Mouse (Mus musculus): Measurements from ENCODE around the gene Xpnpep1.

The Xpnpep1 gene

GRCm38 (mm10) chr19:53030279-53030678 lies 9.7 kb downstream of the Xpnpep1 start:
- DNase-seq (ENCODE audit: low spot score), result no peak

DNA sequence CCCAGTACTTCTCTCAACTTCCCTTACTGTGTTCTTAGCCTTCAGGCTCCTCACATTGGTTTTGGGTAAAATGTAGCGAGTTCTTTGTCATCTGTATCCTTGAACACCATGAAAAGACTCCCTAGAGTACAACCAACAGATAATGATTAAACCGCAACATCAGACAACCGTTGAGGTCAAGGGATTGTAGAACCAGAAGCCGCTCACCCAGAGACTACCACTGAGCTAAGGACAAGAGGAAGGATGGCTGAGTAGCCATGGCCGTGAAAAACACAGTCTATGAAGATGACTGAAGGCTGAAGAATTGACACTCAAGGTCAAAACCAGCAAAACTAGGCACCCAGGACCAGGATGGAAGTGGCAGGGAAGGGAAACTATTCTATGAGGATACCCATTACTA lies 10.3 kb downstream of the Xpnpep1 start:
- DNase-seq (ENCODE audit: low spot score), result no peak

- DNase-seq (ENCODE audit: low spot score), result no peak
These were observed 11.0 kb downstream of the Xpnpep1 start for GRCm38 (mm10) chr19:53029045-53029444.

DNA sequence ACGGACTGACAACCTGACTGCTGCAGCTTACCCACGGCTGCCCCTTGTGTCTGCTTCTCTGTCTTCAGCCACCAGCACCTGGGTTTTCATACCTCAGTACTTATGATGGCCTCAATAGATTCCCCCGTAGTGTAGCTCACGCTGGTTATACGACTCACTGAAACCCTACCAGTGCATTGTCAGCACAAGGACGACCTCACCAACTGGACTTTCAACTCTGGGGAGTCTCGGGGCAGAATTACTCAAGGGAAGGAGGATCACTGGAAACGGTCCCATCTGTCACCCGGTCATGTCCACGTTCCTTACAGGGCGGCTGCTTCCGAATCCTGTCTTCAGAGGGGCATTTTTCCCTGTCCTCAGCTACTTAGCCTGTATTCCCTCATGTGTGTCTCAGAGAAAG lies 11.8 kb downstream of the Xpnpep1 start:
- DNase-seq (ENCODE audit: low spot score), result no peak

- DNase-seq (ENCODE audit: low spot score), result no peak
These were observed 16.8 kb downstream of the Xpnpep1 start for GRCm38 (mm10) chr19:53023189-53023588.

- DNase-seq (ENCODE audit: low spot score), result no peak
These were observed 17.9 kb downstream of the Xpnpep1 start for GRCm38 (mm10) chr19:53022037-53022614.

- no peak for DNase-seq (ENCODE audit: low spot score)
These were observed 18.5 kb downstream of the Xpnpep1 start for GRCm38 (mm10) chr19:53021537-53021936.

GRCm38 (mm10) chr19:53019716-53020463 lies 20.1 kb downstream of the Xpnpep1 start:
- peak; percentile 46 for DNase-seq (ENCODE audit: low spot score)

DNA sequence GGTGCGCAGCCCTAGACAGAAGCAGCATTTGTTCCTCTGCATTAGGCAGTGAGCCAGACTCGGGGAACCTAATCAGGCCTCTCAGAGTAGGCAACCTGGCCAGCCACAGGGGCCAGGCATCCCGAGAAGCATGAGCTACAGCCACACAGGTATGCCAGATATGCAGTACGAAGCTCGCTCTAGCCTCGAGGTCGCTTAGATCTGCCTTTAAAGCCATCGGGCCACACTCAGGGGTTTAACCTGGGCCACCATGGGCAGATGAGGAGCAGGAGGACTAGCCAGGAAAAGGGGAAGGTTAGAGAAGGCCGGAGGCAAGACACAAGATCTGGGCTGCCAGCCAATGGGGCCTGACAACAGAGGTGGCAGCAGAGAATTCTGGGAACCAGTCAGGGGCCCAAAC lies 22.1 kb downstream of the Xpnpep1 start:
- no peak for DNase-seq (ENCODE audit: low spot score)

- no peak for DNase-seq (ENCODE audit: low spot score)
These were observed 22.8 kb downstream of the Xpnpep1 start for GRCm38 (mm10) chr19:53017248-53017647.

DNA sequence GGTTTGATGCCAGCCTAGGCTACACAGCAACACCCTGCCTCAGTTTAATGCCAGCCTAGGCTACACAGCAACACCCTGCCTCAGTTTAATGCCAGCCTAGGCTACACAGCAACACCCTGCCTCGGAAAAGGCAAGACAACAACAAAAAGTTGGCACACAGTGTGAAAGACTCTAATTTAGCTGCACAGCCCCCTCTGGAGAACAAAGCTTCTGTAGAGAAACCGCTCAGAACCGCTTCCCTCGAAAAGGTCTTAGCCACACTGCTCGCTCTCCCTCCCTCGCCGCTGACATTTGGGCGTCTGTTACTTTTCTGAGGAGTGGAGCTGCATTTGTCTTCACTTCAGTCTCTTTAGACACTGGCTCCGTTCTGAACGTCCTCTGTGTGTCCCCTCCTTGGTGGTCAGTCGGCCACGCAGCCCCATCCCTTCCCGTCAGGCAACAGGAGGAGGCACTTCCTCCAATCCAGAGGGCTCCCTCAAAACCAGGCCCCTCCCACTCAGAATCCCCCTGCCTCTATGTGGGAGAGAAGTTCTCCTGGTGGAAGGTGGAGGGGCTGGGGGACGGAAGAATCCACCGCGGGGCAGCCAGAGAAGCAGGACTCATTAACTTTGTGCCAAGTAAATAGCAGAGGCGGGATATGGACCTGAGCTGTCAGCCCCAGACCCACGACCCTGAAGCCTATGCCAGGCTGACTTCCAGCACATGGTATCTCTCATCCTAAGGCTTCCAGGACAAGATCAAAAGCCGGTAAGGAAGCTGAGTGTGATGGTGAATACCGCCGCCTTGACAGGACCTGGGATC lies 24.9 kb downstream of the Xpnpep1 start:
- DNase-seq (ENCODE audit: low spot score), result no peak

- DNase-seq (ENCODE audit: low spot score), result no peak
These were observed 26.3 kb downstream of the Xpnpep1 start for GRCm38 (mm10) chr19:53013744-53014143.

DNA sequence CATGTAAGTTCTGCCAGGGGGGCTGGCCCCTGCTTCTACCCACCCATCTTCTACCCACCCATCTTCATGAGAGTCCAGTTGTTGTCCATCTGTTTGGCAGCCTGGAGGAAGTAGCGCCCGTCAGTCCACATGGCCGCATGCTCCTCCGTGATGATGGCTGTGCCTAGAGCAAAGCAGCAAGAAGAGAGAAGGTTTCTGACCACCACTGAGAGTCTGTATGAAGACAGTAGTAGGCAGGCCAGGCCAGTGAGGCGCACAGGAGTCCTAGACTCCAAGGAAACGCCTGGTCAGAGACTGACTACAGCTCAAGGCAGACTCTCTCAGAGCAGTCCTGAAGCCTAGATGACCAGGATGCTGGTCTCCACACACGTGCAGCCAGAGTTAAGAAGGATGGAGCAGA lies 26.7 kb downstream of the Xpnpep1 start:
- no peak for DNase-seq (ENCODE audit: low spot score)

DNA sequence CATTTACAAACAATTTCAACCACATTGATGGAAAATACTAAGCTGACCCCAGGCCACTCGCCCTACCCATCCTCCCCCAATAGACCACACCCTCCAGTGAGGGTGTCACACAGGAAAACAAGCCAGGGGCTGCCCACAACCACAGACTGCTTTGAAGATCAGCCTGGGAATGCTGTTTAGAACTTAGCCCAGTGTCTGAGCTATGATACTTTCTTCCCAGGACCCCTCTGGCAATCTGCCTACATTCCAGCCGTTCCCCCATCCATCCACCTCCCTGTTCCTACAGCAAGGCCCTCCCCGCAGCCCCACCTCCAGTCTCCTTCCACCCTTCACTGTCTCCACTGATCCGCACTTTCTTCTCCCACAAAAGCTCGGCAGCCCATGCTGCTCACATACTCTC lies 29.1 kb downstream of the Xpnpep1 start:
- no peak for DNase-seq (ENCODE audit: low spot score)

DNA sequence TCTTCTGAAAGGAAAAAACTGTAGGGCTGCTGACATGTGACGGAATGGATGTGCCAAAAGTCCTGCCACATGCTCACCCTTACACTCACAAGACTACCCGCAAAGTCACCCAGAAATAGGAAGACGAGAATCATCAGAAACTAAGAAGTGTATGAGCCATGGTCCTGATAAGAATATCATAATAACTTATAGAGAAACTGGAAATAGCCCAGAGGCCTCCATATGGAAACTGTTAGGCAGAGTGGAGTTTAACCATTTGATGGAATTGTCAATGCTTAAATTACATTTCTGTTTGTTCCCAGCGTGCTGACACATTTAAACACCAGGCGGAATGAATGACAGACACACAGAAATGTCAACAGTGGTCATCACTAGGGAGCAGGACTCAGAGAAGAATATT lies 31.1 kb downstream of the Xpnpep1 start:
- DNase-seq (ENCODE audit: low spot score), result no peak

DNA sequence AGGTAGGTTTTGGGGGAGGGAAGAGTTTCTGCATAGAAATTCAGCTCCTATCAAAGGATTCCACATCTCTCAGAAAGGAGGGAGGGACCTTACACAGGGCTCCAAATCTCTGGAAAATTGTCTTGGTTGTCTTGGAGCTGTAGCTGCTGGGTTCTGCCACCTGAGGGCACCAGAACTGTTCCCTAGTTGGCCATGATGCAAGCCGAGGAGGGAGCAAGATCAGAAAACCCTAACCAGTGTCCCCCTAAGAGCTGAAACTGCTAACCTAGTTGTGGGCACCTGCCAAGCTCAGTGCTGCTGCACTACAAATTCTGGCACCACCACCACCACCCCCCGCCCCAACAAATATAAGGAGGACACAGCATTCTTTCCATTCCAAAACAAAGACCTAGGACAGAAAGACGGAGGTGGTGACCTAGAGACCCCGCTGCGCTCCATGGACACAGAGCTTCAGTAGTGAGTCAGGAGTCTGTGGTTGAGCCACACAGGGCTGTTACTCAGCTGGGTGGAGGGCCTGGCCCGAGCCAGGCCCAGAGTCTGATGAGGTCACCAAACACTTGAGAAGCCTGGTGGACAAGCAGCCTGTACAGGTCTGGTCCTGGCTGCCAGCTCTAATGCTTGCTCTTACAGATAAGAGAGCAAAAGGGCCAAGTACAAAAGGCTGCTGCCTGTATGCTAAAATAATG lies 31.9 kb downstream of the Xpnpep1 start:
- DNase-seq (ENCODE audit: low spot score), result no peak

DNA sequence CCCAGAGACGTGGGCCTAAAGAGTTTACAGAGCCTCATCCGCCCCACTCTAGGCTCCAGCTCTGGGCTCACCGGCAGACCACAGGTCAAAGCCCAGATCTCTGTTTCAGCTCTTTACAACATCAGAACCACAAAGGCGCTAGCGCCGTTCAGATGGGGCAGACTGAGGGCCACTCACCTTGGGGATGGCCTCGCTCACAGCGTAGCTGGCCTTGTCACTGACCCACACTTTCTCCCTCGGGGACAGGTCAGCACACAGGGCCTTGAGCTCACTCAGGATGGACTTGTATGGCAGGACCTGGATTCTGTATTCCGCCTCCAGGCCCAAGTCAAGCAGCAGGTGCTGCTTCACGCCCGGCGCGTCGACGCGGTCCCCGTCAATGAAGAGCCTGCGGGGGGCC lies 34.0 kb downstream of the Xpnpep1 start:
- DNase-seq (ENCODE audit: low spot score), result no peak

DNA sequence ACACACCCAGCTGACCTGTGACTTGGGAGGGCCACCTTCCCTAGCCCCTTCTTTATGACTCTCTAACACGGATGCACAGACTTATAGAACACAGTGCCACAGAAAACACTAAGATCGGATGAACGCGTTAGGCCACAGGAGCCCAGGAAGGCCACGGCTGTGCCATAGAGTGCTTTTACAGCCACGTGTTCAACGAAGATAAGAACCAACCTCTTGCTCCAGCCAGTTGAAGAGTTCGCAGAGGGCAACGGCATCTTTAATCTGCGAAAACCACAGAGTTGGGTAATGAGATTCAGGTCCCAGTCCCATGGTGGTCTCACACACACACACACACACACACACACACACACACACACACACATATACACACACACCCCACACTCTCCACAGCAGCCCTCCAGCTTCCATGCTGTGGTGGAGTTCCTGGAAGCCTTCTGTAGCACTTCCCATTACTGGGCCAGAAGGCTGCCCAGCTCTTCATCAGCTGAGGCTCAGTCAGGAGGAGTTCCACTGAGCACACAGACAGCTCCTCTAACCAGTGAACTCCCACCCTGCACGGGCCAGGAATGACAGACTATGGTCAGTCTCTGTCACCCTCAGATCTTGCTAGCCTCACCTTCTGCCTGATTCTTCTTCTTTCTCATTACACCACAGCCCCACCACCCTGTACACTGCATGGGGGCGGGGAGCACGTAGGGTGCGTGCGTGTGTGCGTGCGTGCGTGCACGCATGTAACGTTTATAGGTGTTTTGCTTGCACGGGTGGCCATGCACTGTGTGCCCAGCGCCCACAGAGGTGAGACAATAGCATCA lies 36.3 kb downstream of the Xpnpep1 start:
- no peak for DNase-seq (ENCODE audit: low spot score)

DNA sequence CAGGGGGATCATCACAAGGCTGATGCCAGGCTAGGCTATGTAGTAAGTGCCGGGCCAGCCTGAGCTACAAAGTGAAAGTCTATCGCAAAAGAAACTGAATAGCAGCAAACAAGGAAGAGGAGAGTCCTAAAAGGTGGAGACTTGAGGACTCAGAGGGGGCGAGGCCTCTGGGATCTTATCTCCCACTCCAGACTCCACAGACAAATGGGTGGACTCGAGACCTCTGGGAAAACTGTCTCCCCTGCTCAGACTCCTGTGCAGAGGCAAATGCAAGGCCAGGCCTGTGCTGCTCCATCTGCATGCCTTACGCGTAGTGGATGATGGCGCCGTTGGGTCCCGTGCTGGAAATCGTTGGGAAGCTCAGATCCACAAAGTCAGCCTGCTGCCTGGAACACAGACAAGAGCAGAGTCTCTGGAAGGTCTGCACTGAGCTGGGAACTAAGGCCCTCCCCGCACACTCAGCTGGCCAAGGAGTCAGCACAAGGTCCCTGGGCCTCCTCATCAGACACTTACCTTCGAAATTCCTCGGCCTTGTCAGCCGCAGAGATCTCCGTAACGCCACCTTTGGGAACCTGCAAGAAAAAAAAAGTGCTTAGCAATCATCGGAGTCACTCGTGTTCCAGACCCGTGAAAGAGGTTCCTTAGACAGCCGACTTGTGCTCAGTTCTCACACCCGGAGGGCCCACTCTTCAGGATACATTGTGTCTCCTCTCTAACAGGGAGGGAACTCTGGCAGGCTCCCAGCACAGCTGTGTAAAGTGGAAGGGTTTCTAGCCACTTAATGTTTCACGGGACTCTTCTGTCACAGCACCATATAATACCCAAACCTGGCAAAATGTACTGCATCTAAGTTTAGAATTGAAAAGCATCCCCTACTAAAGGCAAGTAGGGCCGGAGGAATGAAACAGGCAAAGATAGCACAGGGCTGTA lies 37.6 kb downstream of the Xpnpep1 start:
- no peak for DNase-seq (ENCODE audit: low spot score)

- no peak for DNase-seq (ENCODE audit: low spot score)
These were observed 47.1 kb downstream of the Xpnpep1 start for GRCm38 (mm10) chr19:52992880-52993440.
